Mouse (Mus musculus) inflammation-experienced regulatory T-cells, adult 6 months (primary cell): ENCODE results near the gene Stim1. TPM values are rescaled to one million over a fixed set of nuclear protein-coding genes. Genes with fewer than 3 reads are reported as not detected.

Experiments
- ATAC-seq: one replicate; pipeline ENCODE4 v1.8.0; 2017
- polyA plus RNA-seq, 3 experiments: library from polyadenylated mRNA; unstranded; fragments of 100-300 nt; shearing (Covaris generic); gene quantifications; one replicate each; pipeline ENCODE4 v1.2.1; 2017

The Stim1 gene
- polyA plus RNA-seq, 3 experiments from 2014 or later: 46.3 to 50.9 (median 48.2) TPM

DNA sequence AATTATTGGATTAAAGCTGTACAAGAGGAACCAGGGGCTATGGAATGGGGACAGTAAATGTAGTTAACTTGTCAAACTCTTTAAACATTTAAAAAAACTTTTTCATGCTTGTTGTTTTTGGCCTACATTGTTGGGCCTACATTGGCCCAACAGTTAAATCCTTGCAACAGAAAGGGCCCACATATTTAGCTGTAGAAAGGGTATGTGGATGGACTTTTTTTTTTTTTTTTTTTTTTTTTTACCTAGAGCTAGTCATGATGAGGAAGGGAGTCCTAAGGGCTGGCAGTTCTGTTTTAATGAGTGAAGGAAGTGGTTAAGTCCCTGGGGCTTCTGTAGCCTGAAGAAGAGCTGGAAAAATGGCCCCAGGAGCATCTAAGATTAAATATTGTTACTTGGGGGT lies 42.7 kb downstream of the Stim1 start:
- ATAC-seq: no peak

GRCm38 (mm10) chr7:102310821-102311220 lies 43.2 kb downstream of the Stim1 start:
- no peak for ATAC-seq

DNA sequence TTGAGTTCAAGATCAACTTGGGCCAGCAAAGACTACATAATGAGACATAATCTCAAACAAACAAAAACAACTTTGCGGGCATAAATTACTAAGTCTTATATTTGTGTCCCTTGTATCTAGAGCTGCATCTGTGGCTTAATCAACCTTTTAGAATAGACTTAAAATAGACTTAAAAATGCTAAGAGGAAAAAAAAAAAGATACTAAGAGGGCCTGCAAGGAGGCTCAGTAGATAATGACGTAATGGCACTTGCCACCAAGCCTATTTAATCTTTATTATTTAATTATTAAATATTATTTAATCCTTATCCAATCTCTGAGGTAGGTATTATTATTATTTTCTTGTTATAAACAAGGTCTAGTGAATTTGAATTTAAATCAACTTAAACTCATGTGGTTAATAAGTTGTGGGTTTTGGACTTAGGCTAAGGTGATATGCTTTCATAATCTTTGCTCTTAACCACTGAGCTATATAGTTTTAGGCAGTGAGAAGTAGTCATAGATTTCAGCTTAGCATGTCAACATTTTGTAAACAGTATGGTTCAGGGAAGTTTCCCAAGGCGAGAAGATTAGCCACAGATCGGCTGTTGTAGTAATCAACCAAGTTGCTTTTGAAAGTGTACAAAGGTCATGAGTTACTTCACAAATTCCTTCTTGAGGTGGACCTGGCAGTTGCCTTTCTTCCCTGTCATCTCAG lies 45.4 kb downstream of the Stim1 start:
- ATAC-seq: no peak

DNA sequence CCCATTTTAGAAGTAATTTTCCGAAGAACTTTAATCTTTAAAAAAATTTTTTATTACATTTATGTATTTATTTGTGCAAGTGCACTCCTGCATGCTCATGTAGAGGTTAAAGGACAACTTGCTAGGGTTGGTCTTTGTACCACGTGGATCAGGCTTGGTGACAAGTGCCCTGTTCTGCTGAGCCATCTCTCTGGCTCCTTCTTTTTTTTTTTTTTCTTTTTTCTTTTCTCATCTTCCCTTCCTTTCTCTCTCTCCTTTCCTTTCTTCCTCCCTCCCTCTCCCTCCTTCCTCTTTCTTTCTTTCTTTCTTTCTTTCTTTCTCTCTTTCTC lies 45.9 kb downstream of the Stim1 start:
- ATAC-seq: no peak

GRCm38 (mm10) chr7:102314107-102314506 lies 46.5 kb downstream of the Stim1 start:
- ATAC-seq: no peak

- no peak for ATAC-seq
Observed at GRCm38 (mm10) chr7:102314908-102315307, 47.3 kb downstream of the Stim1 start.

GRCm38 (mm10) chr7:102315435-102315834 lies 47.8 kb downstream of the Stim1 start:
- ATAC-seq: peak; percentile 60

DNA sequence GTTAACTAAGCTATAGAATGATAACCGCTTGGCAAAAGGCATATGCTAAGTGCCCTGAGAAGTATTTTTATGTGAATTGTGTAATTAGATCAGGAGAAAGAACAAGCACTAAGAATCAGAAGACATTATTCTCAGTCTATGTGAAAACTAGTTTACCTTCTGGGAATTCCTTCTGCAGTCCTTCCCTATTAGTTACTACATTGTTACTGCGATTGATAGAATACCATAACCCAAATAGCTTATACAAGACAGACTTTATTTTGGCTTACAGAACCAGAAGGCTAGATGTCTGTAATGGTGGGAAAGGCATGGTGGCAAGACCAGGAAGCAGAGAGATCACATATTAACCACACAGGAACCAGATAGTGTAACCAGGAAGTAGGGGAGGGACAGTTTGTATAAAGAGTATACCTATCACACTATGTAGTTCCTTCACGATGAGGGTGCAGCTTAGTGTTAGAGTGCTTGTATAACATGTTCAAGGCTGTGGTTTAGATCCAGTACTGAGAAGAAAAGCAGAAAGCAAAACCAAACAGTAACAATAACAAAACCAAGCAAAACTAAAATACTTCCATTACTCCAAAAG lies 50.1 kb downstream of the Stim1 start:
- ATAC-seq: peak; percentile 60

- peak; percentile 79 for ATAC-seq
Observed at GRCm38 (mm10) chr7:102322137-102322536, 54.5 kb downstream of the Stim1 start.

GRCm38 (mm10) chr7:102326323-102326722 lies 58.7 kb downstream of the Stim1 start:
- peak; percentile 24 for ATAC-seq

DNA sequence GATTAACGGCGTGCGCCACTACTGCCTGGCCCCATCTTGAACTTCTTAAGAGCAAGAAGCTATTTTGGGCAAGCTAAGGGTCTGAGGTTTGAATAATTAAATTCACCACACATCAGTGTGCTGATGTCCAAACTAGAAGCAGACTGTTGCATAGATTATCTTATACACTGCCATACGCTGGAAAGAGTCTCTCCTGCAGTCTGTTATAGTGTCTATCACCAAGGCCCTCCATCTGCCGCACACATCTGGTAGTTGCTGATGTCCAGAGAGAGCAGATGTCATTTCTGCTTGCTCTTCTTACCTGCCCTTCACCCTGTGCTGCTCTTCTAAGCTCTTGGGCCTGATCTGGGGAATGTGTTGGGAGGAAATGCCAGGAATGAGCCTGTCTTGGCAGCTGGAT lies 62.7 kb downstream of the Stim1 start:
- no peak for ATAC-seq

DNA sequence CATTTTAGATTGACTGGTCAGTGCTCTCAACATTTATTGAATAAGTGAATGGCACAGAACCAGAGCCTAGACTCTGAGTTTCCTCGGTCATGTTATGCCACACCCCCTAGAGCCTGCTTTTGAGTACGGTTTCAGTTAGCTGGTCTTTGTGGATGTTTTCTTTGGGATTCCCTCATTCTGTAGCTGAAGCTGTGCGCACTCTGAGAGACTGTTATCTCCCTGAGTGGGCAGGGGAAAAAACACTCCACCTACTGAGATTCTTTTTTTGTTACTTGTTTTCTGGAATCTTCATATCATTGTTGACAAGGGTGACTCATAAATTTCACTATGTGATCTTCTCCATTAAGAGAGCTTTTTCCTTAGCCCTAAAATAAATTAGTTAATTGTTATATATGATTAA lies 63.9 kb downstream of the Stim1 start:
- no peak for ATAC-seq

DNA sequence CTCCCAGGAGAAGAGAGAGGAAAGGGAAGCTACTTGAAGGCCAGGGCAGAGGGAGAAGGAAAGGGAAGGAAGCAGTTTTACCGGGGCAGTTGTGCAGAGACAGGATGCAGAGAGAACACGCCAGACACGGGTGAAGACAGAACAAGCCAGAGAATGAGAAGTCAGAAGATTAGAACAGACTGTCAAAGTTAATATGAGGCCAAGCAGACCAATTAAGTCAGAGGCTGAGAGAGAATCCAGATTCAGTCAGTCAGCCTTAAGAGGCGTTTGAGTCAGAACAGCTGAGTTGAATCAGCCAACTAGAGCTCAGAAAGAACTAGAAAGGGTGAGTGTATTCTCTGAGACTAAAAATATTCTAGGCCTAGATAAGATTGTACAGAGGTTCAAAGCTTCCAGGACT lies 66.1 kb downstream of the Stim1 start:
- ATAC-seq: no peak

DNA sequence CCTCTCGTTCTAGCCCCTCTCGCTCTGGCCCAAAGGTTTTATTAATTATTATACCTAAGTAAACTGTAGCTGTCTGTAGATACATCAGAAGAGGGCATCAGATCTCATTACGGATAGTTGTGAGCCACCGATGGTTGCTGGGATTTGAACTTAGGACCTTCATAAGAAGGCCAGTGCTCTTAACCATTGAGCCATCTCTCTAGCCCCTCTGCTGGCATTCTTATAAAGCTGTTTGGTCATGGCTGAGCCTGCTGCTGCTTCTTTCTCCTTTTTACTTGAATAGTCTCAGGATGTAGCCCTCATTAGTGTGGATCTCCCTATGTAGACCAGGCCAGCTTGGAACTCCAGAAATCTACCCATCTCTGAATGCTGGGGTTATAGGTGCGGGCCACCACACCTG lies 69.7 kb downstream of the Stim1 start:
- ATAC-seq: no peak

DNA sequence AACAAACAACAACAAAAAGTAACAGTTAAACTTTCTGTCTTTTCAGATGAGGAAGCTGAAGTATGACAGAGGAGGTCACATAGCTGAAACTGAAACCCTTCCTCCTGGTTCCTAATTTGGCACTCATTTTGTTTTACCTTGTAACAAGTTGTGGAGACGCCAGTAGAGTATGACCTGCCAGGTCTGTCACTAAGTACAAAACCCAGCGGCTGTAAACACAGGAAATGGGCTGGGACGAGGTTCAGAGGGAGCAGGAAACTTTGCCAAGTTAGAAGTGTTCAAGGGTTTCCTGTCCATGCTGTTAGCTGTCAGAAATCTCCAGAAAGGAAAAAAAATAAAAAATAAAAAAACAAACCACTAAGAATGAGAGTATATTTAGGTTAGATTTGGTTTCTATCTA lies 70.3 kb downstream of the Stim1 start:
- ATAC-seq: peak; percentile 97

- ATAC-seq: no peak
Observed at GRCm38 (mm10) chr7:102338956-102339355, 71.3 kb downstream of the Stim1 start.

GRCm38 (mm10) chr7:102345893-102346292 lies 78.3 kb downstream of the Stim1 start:
- ATAC-seq: no peak

GRCm38 (mm10) chr7:102347327-102347726 lies 79.7 kb downstream of the Stim1 start:
- peak; percentile 88 for ATAC-seq

DNA sequence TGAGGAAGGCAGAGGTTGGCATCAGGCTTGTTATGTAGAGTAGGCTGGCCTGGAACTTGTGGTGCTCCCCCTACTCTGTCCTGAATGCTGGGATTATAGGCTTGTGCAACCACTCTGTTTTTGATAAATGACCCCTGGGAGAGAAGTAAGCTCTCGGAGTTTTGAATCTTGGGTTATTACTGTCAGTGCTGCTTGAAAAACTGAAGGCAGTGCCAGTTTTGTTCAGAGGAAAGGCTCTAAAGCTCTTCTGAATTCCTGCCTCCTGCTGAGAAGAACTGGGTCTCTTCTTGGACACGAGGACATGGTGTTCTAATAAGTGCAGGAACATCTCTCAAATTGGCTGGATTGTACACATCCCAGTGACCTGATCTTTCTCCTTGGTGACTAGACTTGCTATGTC lies 81.1 kb downstream of the Stim1 start:
- no peak for ATAC-seq

GRCm38 (mm10) chr7:102349236-102349635 lies 81.6 kb downstream of the Stim1 start:
- ATAC-seq: no peak

- ATAC-seq: no peak
Observed at GRCm38 (mm10) chr7:102353420-102353819, 85.8 kb downstream of the Stim1 start.

GRCm38 (mm10) chr7:102358124-102358523 lies 90.5 kb downstream of the Stim1 start:
- no peak for ATAC-seq

GRCm38 (mm10) chr7:102361297-102361696 lies 93.7 kb downstream of the Stim1 start:
- ATAC-seq: no peak

GRCm38 (mm10) chr7:102363853-102364252 lies 96.2 kb downstream of the Stim1 start:
- ATAC-seq: no peak

DNA sequence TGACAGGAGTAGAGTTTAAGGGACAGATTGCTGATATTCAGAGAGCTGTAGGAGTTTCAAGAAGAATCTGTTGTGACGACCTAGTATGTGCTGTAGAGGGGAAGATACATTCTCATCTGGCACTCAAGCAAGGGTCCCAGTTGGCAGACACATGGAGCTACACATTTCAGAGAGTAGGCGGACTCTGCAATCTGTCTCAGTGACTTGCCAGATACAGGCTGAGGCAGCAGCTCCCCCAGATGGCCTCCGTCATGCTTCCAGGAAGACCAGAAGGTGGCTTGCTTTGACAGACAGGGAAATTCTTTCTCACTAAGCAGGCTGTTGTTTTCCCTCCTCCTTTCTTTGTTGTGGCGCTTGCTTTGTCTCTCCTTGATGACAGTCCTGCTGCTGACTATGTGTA lies 102.1 kb downstream of the Stim1 start:
- ATAC-seq: no peak
